Mouse (Mus musculus): Measurements from ENCODE around the gene Banp.

Gene Banp

DNA sequence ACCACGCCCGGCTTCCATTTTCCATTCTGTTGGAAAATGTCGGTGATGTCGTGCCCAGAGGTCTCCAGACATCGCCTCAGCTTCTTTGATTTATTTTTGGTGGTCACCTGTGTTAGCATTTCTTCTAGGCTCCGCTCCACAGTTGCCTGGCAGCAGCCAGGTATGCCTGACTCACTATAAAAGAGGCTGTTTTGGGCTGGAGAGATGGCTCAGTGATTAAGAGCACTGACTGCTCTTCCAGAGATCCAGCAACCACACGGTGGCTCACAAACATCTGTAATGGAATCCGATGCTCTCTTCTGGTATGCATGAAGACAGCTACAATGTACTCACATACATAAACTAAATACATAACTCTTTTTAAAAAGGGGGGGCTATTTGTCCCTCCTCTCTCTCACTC lies 23.3 kb upstream of the Banp start:
- no peak for DNase-seq (ENCODE audit: low read depth, low spot score)

DNA sequence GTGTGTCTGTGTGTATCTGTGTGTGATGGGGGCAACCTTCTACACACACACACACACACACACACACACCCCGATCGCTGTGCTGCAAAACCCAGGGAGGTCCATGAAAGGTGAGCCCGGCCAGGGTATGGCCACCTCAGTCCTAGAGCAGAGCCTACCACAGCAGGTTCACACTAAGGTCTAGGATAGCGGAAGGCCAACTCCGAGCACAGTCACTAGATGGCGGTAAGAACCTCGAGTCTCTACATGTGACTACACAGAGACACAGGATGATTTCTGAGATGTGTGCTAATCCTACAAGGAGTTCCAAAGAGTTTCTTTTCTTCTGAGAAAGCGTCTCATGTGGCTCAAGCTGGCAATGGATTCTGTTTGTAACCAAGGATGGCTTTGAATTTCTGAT lies 22.2 kb upstream of the Banp start:
- DNase-seq (ENCODE audit: low read depth, low spot score): no peak

DNA sequence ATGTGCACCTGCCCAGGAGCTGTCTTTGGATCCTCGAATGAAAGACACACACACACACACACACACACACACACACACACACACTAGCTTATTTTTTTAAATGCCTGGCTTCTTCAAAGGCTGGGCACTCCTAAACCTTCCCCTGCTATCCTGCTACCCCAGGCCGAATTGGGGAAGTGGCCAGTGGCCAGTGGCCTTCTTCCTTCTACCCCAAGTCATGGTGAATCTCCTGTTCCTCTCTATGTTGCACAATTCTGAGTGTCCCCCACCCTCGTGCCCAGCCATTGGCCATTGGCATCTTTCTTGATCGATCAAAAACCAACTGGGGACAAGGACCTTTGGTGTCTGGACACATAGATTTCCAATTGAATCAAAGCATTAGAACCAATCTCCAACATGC lies 19.5 kb upstream of the Banp start:
- DNase-seq (ENCODE audit: low read depth, low spot score): no peak

DNA sequence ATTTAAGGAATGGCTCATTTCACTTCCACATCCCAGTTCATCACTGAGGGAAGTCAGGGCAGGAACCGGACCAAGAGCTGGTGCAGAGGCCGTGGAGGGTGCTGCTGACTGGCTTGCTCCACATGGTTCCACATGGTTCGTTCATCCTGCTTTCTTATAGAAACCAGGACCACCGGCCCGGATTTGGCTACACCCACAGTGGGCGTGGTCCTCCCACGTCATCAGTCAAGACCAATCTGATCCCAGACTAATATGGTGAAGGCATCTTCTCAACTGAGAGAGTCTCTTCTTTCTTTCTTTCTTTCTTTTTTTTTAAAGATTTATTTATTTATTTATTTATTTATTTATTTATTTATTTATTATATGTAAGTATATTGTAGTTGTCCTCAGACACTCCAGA lies 18.0 kb upstream of the Banp start:
- no peak for DNase-seq (ENCODE audit: low read depth, low spot score)

DNA sequence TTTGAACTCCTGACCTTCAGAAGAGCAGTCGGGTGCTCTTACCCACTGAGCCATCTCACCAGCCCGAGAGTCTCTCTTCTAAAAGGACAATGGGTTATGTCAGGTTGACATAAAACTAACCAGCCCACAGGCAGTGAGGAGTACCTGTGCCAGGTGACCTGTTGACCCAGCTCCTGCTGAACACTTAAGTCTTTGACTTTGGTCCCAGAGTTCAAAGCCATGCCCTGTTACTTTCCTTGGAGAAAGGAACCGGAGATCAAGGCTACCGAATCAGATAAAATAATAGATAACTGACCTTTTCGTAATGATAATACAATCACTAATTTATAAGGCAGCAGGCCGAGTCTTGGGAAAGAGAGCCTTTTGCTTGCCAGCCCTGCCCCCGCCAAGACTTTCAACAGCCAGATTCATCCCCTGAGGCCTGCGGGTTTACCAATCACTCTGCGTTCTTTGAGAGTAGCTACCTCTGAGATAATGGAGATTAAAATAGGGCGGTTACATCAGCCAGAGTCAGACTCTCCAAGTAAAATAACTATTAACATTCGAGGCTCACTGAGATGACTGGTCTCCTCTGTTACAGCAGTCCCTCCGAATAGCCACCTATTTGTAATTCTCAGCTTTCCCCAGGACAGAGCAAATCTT lies 17.4 kb upstream of the Banp start:
- DNase-seq (ENCODE audit: low read depth, low spot score): no peak

DNA sequence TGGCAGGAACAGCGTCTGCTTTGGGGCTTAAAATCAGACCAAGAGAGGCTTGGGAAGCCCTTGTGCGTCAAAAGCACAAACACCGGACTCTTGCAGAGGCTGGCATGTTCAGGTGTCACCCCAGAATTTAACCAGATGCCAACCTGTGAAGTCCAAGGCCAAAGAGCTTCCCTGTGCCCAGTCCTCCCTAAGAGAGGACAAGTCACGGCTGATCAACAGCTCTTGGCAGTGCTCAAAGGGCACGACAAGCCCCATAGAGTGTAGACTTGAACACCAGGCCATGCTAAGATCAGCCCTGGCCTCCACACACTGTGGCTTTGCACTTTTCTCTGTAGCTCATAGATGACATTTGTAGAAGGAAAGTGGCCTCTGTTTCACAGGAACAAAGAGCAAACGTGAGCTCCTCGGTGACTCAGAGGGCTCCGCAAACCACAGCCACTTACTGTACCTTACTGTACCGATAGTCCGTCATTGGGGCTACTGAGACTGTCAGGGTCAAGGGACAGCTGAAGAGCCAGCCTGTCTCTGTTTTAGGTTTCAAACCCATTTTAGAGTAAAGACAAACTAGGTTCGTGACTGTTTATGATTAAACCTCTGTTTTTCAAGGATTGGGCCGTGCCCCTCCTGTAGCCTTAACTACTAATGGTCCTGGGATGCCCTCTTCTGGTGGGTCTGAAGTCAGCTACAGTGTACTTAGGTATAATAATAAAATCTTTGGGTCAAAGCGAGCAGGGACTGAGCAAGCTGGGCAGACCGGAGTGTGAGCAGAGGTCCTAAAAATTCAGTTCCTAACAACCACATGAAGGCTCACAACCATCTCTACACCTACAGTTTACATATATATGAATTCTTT lies 16.7 kb upstream of the Banp start:
- no peak for DNase-seq (ENCODE audit: low read depth, low spot score)

DNA sequence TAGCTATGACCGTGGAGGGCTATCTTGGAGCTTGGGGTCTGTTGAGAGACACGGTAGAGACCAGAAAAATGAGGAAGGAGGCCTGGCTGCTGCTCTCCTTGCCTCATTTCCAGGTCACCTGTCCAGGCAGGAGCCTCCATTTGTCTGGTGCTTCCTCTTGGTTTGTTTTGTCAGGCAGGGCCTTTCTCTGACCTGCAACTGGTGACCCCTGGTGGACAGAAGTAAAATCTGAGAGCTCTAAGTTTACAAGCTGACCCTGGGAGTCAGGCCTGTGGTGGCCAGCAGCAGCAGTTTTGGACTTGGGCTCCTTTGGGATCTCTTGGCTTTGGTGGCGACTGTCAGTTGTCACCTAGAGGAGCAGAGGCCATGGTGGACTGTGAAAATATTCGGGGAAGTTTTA lies 15.0 kb upstream of the Banp start:
- no peak for DNase-seq (ENCODE audit: low read depth, low spot score)

DNA sequence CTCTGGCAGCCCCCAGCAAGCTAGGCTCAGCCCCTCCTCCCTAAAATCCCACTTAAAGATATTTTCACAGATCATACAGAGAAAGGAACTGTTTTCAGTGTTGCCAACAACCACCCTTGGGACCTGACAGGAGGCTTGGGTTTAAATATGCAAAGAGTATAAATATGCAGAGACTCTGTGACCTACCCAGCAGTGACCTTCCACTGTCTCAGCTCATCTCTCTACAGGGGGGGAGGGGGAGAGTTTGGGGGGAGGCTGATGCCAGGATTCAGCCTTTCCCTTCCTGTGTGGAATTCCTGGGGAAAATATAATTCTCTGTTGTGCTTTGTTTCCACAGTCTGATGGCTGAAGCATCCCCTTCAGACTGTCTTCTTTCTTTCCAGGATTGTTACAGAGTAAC lies 14.6 kb upstream of the Banp start:
- no peak for DNase-seq (ENCODE audit: low read depth, low spot score)

DNA sequence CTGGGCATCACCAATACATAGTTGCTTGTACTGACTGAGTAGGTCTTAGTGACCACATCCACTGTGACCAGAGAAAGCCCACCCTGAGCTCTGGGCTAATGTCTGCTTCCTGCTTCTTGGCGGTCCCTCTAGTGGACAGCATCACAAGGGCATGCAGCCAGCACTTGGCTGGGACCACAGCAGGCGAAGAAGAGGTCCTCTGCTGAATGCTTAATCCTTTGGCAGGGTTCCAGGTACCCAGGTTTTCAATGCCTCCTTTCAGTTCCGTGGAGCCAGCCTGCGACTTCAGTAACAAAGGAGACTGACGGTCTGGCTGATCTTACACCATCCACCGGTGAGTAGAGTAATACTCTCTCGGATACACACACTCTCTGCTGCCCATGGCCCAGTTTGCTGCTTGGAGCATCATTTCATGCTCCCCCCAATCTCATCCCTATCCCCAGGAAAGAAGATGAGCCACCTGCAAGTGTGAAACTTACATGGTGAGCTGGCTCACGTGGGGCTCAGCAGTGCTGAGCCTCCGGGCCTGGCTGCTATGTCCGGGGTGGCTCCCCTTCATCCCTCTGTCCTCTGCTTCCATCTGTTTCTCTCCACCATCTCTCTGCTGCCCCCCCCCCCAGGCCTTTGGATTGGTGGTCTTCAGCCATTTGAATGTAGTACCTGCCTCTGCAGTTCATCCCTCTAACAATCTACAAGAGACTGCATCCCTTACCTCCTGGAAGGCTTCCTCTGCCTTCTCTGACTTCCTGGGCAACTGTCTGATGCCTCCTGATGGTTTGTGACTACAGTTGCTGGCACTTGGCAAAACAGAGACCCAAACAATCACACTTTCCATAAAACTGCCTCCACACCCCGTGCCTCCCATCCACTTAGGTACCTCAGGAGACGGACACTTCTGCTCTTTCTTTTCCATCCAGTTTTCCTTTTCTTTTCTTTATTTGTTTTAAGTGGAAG lies 13.9 kb upstream of the Banp start:
- peak; percentile 51 for DNase-seq (ENCODE audit: low read depth, low spot score)

DNA sequence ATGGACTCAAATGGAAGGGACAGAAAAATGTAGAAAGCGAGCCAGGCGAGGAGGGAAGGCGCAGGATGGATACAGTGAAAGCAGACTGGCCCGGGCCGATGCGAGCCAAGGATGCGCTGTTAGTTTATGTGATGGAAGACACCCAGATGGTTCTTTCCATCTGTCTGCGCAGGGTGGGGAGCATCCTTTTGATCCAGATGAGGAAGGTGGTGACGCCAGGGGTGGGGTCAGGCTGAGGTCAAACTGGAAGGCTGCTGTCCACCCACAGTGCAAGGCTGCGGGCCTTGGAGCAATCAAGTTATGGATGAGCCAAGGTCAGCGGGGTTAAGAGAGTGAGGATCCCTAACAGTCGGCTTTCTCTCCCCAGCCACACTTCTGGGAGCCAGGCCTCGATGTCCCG lies 13.2 kb upstream of the Banp start:
- DNase-seq (ENCODE audit: low read depth, low spot score): no peak

DNA sequence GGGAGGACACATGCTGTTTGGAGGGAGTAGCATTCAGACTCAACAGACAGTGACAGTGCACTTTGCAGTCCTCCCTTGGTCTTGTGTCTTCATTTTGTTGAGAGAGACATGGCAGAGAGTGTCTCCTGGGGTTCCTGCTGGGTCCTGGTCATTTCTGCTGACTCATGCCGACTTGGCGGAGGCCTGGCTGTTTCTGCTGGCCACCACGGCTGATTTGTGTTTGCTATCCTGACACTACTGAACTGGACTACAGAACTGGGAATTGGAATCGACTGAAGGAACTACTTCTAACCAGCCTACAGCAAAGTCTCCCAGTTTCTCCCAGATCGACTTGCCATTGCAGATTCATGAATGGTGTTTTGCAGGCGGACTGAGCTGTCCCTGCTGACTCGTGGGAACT lies 10.8 kb upstream of the Banp start:
- no peak for DNase-seq (ENCODE audit: low read depth, low spot score)

DNA sequence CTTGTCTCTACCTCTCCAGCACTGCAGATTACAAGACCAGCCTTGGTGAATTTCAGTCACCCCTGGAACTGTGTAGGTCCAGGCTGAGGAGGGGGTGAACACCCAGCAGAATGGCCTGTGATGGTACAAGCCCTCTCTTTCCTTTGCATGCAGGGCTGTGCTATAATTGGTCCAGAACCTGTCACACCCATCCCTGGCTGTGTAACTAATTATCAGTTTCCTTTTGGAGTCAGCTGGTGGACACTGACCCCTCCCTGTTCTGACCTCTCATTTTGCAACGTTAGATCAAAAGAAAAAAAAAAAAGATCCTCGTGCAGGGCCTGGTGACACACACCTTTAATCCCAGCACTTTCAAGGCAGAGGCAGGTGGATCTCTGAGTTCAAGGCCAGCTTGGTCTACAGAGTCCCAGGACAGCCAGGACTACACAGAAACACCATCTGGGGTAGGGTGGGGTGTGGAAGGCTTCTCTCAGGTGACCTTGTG lies 6.5 kb upstream of the Banp start:
- DNase-seq (ENCODE audit: low read depth, low spot score): no peak

DNA sequence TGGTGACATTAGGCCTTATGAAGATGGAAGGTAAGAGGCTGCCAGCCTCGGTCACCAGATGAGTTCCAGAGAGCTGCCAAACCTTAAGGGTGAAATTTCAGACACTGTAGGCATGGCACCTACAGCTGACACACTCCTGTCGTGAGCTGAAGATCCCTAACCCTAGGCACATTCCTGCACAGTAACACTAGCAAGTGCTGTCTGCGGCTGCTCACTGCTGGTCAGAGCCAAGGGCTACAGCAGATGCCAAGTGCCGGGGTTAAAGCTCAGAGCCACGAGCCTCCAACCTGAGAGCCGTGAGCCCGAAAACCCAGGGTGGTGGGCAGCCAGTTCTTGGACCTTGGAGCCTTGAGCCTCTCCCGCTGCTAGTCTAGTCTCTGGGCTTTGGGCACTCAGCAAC lies 5.8 kb upstream of the Banp start:
- DNase-seq (ENCODE audit: low read depth, low spot score): no peak

DNA sequence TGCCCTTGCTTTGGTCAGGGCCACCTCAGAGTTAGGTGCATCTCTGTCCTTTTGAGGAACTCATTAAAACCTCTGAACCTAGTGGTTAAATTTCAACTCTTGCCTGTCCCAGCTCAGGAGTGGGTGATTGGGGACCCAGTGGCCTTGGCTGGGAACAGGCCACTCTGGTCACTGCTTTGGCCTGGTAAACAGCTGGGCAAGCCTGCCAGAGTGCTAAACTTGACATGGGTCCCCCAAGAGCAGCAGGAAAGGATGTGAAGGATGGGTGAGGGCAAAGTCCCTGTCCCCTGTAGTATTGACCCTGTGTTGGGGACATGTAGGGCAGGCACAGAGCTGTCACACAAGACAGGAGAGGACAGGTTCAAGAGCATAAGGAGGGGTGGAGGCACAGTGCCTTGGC lies 4.7 kb upstream of the Banp start, which contains the start of gene Car5a:
TSS of gene Car5a (minus strand) at position 74 of the 400 bp plus-strand sequence.
- no peak for DNase-seq (ENCODE audit: low read depth, low spot score)

DNA sequence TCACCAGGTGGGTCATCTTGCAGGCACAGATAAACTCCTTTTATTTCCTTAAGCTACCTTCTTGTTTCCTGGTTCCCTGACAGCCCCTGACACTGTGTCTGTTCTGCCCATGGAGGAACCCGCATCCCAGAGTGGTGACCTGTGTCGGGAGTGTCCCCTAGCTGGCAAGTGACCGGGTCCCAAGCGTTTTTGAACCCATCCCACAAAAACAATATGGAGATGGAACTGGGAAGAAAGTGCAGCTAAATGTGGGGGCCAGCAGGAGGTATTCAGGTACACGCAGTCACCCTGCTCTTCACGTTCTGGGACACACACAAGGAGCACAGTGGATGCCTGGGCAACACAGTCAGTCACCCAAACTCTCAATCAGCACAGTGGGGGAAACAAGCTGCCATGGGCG lies 3.2 kb upstream of the Banp start:
- DNase-seq (ENCODE audit: low read depth, low spot score): no peak

DNA sequence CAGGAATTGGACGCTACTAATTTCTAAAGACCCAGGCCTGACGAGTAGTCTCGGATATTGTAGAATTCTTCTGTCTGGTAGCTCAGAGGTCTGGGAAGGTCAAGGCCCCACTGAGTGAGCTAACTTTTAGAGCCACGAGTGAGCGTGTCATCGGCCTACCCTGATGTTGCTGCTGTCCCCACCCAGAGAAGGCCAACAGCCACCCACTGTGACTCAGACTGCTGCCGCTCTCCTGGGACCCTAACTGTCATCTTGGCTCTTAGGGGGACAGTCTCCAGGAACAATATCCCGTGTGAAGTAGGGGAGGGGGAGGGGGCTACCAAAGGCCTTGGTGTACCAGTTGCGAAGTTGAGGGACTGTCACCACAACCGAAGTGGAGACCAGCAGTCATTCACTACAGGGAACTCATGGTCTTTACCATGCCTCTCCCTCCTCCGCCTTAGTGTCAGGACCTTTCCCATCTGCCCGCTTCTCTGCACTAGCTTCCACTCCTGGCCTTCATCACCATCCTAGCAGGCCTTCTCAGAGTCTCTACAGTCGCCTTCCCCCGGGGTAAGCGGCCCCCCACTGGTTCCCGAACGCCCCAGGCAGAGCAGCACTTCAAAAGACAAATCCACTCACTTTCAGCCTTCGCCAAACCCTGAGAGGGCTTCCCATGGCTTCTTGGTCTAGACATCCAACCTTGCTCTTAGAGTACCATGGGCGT lies 2.4 kb upstream of the Banp start:
- DNase-seq (ENCODE audit: low read depth, low spot score): no peak

DNA sequence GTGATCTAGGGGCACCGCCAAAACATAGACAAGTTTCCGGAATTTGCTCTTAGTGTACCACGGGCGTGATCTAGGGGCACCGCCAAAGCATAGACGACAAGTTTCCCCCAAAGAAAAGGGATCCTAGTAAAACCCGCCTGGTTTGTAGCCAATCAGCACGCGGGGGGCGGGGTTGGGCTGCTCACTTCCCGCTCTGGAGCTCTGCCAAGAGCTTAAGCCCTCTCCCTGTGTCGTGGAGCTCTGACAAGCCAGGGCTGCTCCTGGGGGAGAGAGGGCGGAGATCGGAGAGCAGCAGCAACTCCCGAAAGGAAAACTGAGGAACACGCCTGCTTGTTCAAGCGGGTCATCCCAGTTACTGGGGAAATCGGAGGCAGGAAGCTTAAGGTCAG lies 1.8 kb upstream of the Banp start:
- peak; percentile 90 for DNase-seq (ENCODE audit: low read depth, low spot score)

DNA sequence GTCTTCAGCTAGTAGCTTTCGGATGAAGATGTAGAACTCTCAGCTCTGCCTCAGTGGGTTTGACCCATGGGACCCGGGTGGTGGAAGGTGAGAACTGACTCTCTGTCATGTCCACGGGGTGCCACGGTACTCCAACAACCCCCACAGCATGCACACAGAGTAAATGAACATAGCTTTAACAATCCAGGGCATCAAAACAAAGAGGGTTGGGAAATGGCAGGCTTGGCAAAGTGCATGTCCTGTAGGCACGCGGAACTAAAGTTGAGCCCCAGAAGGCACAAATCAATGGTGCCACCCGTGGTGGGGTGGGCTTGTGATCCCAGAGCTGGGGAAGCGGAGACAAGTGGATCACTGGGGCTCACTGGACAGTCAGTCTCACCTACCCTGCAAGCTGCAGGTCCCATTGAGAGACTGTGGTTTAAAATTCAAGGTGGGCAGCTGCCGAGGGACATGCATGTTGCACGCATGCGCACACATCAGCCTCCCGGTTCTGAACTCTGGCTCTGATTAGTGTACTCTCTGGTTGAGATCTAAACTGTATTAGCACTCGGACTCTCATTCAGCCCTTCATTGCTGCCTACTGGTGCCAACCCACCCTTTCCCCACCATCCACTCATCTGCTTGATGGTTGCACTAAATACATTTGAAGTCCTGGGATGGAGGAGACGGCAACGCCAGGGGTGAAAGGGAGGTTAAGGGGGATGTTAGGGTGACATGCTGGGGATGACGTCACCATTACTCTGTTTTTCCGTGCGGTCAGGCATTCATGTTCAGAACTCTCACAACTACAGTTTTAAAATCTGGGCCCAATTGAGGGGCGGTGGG lies 1.0 kb upstream of the Banp start:
- no peak for DNase-seq (ENCODE audit: low read depth, low spot score)

DNA sequence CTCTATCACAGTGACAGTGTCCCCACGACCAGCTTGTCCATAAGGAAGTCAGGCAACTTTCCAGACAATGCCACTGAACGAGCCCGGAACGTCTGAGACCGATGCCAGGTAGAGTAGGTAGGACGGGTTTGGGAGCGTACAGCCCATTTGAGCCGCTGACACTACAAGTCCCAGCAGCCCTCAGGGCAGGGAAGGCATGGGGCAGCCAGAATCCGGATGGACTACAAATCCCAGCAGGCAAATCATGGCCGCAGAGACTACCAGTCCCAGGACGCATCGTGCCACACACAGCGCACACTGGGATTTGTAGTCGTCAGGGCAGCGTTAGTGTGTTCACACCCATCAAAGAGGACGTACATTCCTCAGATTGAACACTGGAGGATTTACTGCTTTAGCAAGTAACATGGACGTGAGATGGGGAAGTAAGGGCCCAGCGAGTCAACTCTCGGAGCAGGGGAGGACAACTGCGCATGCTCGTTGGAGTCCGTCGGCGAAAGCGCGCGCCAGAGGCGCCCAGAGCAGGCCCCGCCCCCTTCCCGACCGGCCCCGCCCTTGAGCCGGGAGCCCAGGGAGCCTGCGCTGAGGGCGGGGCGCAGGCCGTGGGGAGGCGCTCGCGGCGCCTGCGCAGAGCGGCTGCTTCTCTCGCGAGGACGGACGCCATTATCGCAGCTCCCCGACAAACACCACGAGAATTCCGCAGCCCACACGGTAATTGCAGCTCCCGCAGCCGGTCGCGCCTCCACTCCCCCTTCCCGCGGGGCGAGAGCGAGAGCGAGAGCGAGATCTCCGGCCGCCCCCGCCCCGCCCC lies 595 bp downstream of the Banp start:
- peak; percentile 97 for DNase-seq (ENCODE audit: low read depth, low spot score)
